Mouse (Mus musculus): ENCODE measurements around the gene Prkar2b. TPM values are rescaled to one million over a fixed set of nuclear protein-coding genes. Genes with fewer than 3 reads are reported as not detected.

The Prkar2b gene
- polyA plus RNA-seq, 1 experiment: 36.2 TPM

DNA sequence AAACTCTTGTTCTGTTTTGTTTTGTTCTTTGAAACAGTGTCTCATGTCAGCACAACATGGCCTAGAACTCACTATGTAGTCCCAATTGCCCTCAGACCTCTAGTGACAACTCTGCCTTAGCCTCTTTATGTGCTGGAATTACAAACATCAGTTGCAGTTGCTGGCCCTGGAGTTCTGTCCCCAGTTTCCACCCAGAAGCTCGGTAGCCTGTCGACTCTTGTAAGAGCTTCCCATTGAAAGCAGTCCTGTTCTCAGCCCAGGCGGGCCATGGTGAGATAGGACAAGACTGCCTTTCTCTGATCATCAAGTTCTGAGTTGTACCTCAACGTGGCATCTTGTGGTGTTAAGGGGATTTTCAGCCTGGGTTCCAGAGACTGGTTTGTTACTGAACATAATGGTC, 31.4 kb upstream of the Prkar2b start:
- peaks cover 13% of the 10 kb centered on the region for H3K4me1 ChIP-seq (ENCODE audit: control insufficient read depth, insufficient read depth, low read length)
- no peak for TF ChIP-seq POLR2A (IDR thresholded peaks at IDR 0.05; ENCODE audit: low read depth, low read length)
- no peak for TF ChIP-seq CTCF (IDR thresholded peaks at IDR 0.05; ENCODE audit: borderline replicate concordance, insufficient read depth, low read length)
- no peak overlapping the region for H3K4me3 ChIP-seq (ENCODE audit: insufficient read depth, low read length)
- no peak overlapping the region for H3K27ac ChIP-seq (ENCODE audit: insufficient read depth, low read length)

DNA sequence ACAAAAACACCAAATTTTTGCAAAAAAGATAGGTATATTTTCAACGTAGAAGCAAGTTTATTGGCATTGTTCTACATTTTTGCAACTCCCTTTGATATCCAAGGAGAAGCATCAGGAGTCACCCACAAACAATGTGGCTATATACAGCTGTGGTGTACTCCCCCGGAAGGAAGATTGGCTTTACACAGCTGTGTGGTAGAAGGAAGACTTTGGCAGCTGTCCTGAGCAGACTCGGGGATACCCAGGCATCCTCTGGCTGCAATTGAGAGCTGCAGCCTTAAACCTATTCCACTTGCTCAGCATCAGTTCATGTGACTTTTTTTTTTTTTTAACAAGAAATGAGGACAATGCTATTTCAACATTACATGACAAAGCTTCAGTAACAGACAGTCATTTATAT, 27.5 kb upstream of the Prkar2b start:
- Histone ChIP-seq H3K4me3 (ENCODE audit: insufficient read depth, low read length) (no peak overlapping the region), H3K27ac (ENCODE audit: insufficient read depth, low read length) (no peak overlapping the region), H3K4me1 (ENCODE audit: control insufficient read depth, insufficient read depth, low read length) (no peaks in the 10 kb centered on the region)
- TF ChIP-seq CTCF (IDR thresholded peaks at IDR 0.05; ENCODE audit: borderline replicate concordance, insufficient read depth, low read length): no peak

DNA sequence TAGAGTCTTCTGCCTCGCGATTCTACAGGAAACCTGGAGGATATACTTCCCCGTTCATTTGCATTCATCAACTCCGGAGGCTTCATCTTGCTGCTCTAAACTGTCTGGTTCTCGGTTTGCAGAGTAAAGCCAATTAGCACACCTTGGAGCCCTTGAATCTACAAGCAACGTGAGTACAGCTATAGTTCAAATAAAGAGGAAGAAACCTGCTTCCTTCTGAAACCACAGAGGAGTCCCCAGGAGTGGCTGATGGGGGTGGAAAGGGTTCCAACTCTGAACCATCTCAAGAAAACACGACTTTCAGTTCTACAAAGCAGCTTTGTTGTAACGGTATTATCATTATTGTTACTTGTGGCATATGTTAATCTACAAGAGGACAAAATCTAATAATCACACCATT, 26.2 kb upstream of the Prkar2b start:
- Histone ChIP-seq H3K27ac (ENCODE audit: insufficient read depth, low read length) (no peak overlapping the region), H3K4me1 (ENCODE audit: control insufficient read depth, insufficient read depth, low read length) (no peaks in the 10 kb centered on the region), H3K4me3 (ENCODE audit: insufficient read depth, low read length) (no peak overlapping the region)
- TF ChIP-seq CTCF (IDR thresholded peaks at IDR 0.05; ENCODE audit: borderline replicate concordance, insufficient read depth, low read length): no peak
- TF ChIP-seq POLR2A (IDR thresholded peaks at IDR 0.05; ENCODE audit: low read depth, low read length): no peak

DNA sequence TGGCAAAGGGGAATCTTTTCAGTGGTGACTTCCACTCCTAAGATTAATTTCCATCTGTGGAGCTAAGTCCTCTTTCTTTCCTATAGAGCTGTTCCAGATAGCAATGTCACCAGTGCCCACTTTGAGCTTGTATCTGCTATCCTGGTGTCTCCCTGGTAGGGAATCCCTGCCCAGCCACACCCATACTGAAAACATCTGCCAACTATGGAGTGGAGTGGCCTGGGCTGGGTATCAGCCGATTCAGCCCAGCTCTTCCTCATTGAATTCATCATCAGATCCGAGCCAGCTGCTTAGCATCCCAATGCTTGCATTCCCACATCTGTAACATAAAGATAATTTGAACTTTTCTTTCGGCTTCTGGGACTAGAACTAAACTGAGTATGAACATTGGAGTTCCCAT, 25.8 kb upstream of the Prkar2b start:
- H3K4me3 ChIP-seq (ENCODE audit: insufficient read depth, low read length): no peak overlapping the region
- H3K4me1 ChIP-seq (ENCODE audit: control insufficient read depth, insufficient read depth, low read length): no peaks in the 10 kb centered on the region
- no peak for TF ChIP-seq CTCF (IDR thresholded peaks at IDR 0.05; ENCODE audit: borderline replicate concordance, insufficient read depth, low read length)
- H3K27ac ChIP-seq (ENCODE audit: insufficient read depth, low read length): no peak overlapping the region

DNA sequence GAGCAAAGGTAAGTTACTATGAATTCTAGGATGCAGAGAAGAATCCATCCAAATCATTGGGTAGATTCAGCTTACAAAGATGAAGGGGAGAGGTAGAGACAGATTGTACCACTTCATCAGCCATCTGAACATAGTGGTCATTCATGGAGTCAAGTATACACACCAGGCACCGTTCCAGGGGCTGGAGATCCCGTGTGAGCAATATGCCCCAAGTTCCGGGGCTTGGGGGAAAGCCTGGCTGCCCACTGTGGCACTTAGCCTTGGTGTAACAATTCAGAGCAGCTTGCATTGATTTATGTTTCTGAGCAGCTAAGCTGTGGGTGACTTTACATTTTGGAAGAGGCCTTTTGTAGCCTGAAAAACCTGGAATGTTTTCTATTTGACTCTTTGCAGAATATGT, 24.8 kb upstream of the Prkar2b start:
- Histone ChIP-seq H3K27ac (ENCODE audit: insufficient read depth, low read length) (no peak overlapping the region), H3K4me3 (ENCODE audit: insufficient read depth, low read length) (no peak overlapping the region)
- no peak for TF ChIP-seq CTCF (IDR thresholded peaks at IDR 0.05; ENCODE audit: borderline replicate concordance, insufficient read depth, low read length)
- TF ChIP-seq POLR2A (IDR thresholded peaks at IDR 0.05; ENCODE audit: low read depth, low read length): no peak

DNA sequence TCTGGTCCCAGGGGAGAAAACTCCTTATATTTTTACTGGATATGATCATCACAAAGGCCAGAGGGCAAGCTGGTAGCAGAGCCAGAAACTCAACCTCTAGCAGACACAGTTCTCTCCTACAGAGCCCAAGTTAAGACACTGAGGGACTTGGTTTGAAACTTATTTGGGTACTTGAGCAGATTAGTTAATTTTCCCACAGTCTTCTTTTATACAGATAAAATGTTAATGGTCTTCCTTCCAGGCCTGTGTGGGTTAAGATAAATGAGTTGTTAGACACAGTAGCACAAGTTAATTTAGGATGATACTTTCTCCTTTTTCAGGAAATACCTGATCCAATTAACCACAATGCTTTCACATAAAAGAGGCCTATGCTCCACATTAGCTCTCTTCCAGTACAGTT, 24.1 kb upstream of the Prkar2b start:
- no peaks in the 10 kb centered on the region for H3K4me1 ChIP-seq (ENCODE audit: control insufficient read depth, insufficient read depth, low read length)
- H3K27ac ChIP-seq (ENCODE audit: insufficient read depth, low read length): no peak overlapping the region
- no peak overlapping the region for H3K4me3 ChIP-seq (ENCODE audit: insufficient read depth, low read length)
- TF ChIP-seq CTCF (IDR thresholded peaks at IDR 0.05; ENCODE audit: borderline replicate concordance, insufficient read depth, low read length) (no peak), POLR2A (IDR thresholded peaks at IDR 0.05; ENCODE audit: low read depth, low read length) (no peak)

More for the DNA sequence above, 24.8 kb upstream of the Prkar2b start:
- no peaks in the 10 kb centered on the region for H3K4me1 ChIP-seq (ENCODE audit: control insufficient read depth, insufficient read depth, low read length)

DNA sequence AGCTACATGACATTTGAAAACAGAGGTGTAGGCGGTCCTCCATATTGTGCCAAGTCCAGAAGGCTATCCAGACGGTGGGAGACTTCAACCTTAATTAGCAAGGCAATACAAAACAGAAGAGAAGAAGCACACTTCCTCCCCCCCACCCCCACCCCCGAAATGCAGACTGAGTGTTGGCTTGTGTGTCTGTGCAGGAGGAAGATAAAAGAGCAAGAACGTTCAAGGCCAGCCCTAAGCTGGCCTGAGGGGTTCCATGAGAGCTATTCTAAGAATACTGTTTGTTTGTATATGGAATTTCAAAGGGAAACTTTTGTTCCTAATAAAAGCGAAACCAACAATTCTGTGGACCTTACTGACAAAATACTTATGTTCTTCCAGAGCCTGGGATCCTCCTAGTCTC, 23.5 kb upstream of the Prkar2b start:
- no peaks in the 10 kb centered on the region for H3K4me1 ChIP-seq (ENCODE audit: control insufficient read depth, insufficient read depth, low read length)
- no peak overlapping the region for H3K27ac ChIP-seq (ENCODE audit: insufficient read depth, low read length)
- H3K4me3 ChIP-seq (ENCODE audit: insufficient read depth, low read length): no peak overlapping the region
- TF ChIP-seq POLR2A (IDR thresholded peaks at IDR 0.05; ENCODE audit: low read depth, low read length): no peak
- TF ChIP-seq CTCF (IDR thresholded peaks at IDR 0.05; ENCODE audit: borderline replicate concordance, insufficient read depth, low read length): no peak

DNA sequence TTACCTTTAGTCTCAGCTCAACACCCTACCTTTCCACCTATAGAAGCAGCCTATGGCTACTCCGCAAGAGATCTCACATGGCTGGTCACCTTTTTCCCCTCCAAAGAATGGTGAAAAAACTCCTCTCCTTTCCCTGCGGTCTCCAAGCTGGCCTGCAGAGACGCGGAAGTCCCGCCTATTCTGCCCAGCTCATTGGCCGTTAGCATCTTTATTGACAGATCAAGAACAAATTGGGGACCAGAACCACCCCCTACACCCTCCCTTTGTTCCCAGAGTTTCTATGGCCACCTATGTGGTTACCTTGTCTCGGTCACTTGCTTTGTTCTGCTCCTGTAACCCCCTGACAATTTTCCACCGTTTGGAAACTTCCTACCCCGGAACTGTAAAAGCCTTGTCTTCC, 19.6 kb upstream of the Prkar2b start:
- Histone ChIP-seq H3K27ac (ENCODE audit: insufficient read depth, low read length) (no peak overlapping the region), H3K4me3 (ENCODE audit: insufficient read depth, low read length) (no peak overlapping the region), H3K4me1 (ENCODE audit: control insufficient read depth, insufficient read depth, low read length) (no peaks in the 10 kb centered on the region)
- no peak for TF ChIP-seq POLR2A (IDR thresholded peaks at IDR 0.05; ENCODE audit: low read depth, low read length)
- no peak for TF ChIP-seq CTCF (IDR thresholded peaks at IDR 0.05; ENCODE audit: borderline replicate concordance, insufficient read depth, low read length)

DNA sequence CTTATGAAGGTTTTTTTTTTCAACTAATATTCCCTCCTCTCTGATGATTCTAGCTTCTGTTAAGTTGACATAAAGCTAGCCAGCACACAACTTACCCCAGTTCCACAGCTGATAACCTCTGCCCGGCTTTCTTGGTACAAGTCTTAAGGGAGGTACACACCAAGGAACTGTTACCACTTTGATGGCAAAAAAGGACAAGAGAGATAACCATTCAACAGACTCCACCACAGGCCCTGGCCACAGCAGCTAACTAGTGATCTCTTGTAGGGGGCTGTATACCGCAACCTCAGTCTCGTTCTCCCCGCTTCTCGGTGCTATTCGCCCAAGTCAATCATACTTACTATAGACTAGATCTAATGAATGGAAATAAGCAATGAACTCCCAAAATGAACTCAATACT, 16.3 kb upstream of the Prkar2b start:
- no peak for TF ChIP-seq CTCF (IDR thresholded peaks at IDR 0.05; ENCODE audit: borderline replicate concordance, insufficient read depth, low read length)
- no peak for TF ChIP-seq POLR2A (IDR thresholded peaks at IDR 0.05; ENCODE audit: low read depth, low read length)
- Histone ChIP-seq H3K4me1 (ENCODE audit: control insufficient read depth, insufficient read depth, low read length) (no peaks in the 10 kb centered on the region), H3K27ac (ENCODE audit: insufficient read depth, low read length) (no peak overlapping the region), H3K4me3 (ENCODE audit: insufficient read depth, low read length) (no peak overlapping the region)

DNA sequence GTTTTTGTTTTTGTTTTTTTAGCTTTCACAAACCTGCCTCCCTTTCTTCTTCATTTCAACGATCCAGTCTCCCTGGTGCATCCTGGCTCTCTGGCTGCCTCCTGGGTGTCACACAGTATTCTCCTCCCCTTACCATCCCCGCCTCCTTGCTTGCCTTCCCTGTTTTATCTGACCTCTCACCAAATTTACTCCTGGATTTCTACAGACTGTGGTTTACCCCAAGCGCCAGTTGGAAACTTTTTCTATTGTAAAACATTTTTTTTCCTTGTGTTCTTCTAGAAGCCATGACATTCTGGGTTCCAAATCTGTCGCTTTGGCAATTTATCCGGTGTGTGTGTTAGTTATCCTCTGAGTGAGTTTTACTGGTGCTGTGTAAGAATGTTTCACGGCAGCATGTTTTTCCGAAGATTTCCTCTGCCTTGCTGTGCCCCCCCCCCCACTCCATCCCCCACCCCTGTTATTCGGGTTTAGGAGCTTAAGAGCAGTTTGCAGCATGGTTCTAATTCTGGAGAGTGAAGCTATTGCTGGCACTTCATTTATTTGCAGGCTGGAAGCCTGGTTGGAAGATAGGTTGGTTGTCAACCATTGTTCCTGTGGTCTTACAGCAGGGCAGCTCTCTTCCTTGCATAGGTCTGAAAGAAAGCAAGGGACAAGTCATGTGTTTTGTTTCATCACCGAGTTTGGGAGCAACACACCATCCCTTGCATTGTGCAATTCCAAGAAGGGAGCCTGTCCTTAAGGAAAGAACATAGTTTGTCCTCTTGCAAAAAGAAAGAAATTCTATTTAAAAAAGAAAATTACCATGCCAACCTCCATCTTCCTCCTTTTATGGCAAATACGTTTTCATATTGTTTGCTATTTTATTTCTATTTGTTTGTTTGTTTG, 15.0 kb upstream of the Prkar2b start:
- no peaks in the 10 kb centered on the region for H3K4me1 ChIP-seq (ENCODE audit: control insufficient read depth, insufficient read depth, low read length)
- no peak overlapping the region for H3K27ac ChIP-seq (ENCODE audit: insufficient read depth, low read length)
- no peak overlapping the region for H3K4me3 ChIP-seq (ENCODE audit: insufficient read depth, low read length)
- no peak for TF ChIP-seq CTCF (IDR thresholded peaks at IDR 0.05; ENCODE audit: borderline replicate concordance, insufficient read depth, low read length)
- TF ChIP-seq POLR2A (IDR thresholded peaks at IDR 0.05; ENCODE audit: low read depth, low read length): no peak
